Mouse (Mus musculus): ENCODE measurements around the gene Galnt9.

DNA sequence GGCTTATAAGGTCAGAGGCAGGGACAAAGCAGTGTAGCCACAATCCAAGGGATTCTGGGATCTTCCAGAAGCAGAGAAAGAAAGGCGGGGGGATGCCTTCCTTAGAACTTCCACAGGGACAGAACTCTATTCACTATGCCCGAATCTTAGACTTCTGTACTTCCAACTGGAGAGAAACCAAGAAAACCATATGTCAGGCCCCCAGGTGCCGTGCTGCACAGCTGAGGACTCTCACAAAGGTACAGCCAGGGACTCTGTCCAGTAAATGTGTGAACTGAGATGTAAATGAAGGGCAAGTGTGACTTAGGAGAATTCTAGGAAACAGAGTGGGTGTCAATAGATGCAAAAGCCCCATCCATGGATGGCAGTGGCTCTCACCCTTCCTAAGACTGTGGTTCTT, 7.8 kb downstream of the Galnt9 start:
- TF ChIP-seq CTCF (IDR thresholded peaks at IDR 0.05; ENCODE audit: low read depth, low read length) = no peak
- no peak for TF ChIP-seq POLR2A (IDR thresholded peaks at IDR 0.05; ENCODE audit: extremely low read depth, insufficient read depth, low read length)
